Mouse (Mus musculus) hindbrain, embryonic 15.5 days (tissue): ENCODE data around the gene Zfp825. TPM values are rescaled to one million over a fixed set of nuclear protein-coding genes. Genes with fewer than 3 reads are reported as not detected.
"Not testable (repeated sequence)": the region's sequence is repeated elsewhere in the genome, so short reads cannot be mapped to it uniquely, and the experiment has no call there.

Experiments used
- ATAC-seq: fragments of 200-750 bp; cut with Nextera tagmentation; 2 replicates; pipeline ENCODE4 v1.8.0; 2017; ENCODE audit warnings: low read depth, moderate number of reproducible peaks, moderate TSS enrichment; ENCODE audit not compliant: low FRiP score
- H3K27ac ChIP-seq: fragments of 300-500 bp; sonication (generic); replicated peaks from 2 replicates; pipeline ENCODE4 v1.5.1; 2015; ENCODE audit warnings: mild to moderate bottlenecking, inconsistent platforms
- H3K27me3 ChIP-seq: fragments of 300-500 bp; sonication (generic); 2 replicates; pipeline ENCODE4 v1.6.1; 2015; ENCODE audit warnings: control low read depth, inconsistent platforms
- H3K36me3 ChIP-seq: fragments of 300-500 bp; sonication (generic); 2 replicates; pipeline ENCODE4 v1.6.1; 2015; ENCODE audit warnings: control low read depth, inconsistent platforms
- H3K4me1 ChIP-seq: fragments of 300-500 bp; sonication (generic); replicated peaks from 2 replicates; pipeline ENCODE4 v1.6.1; 2015; ENCODE audit warnings: control low read depth, inconsistent platforms
- H3K4me2 ChIP-seq: fragments of 300-500 bp; sonication (generic); 2 replicates; pipeline ENCODE4 v1.6.1; 2015; ENCODE audit warnings: moderate library complexity, mild to moderate bottlenecking, inconsistent platforms
- H3K4me3 ChIP-seq: fragments of 300-500 bp; sonication (generic); 2 replicates; pipeline ENCODE4 v1.5.1; 2015; ENCODE audit warnings: mild to moderate bottlenecking, inconsistent platforms
- H3K9ac ChIP-seq: fragments of 300-500 bp; sonication (generic); 2 replicates; pipeline ENCODE4 v1.6.1; 2015; ENCODE audit warnings: inconsistent platforms
- H3K9me3 ChIP-seq: fragments of 300-500 bp; sonication (generic); 2 replicates; pipeline ENCODE4 v1.6.1; 2016; ENCODE audit warnings: control low read depth, inconsistent platforms
- WGBS: fragments of 180-500 bp; shearing (Covaris S2); methylation state at CpG from one replicate; pipeline ENCODE4 v1.1.7; 2015; 5-methylcytosine and 5-hydroxymethylcytosine counted together
- polyA plus RNA-seq: library from polyadenylated mRNA; unstranded; fragments of >200 nt; fragmentation: Nextera tagmentation; extraction: Ambion mirVana; gene quantifications from 2 replicates; pipeline ENCODE4 v1.2.1, GENCODE M21; 2015

The Zfp825 gene
- polyA plus RNA-seq, 1 experiment from 2014 or later: 14.5 TPM

- H3K4me2 ChIP-seq, H3K9ac ChIP-seq, H3K9me3 ChIP-seq, H3K27me3 ChIP-seq, H3K4me3 ChIP-seq, H3K4me1 ChIP-seq, H3K27ac ChIP-seq, ATAC-seq: not testable (repeated sequence)
- H3K36me3 ChIP-seq: peaks cover 15% of the 10 kb centered on the region
- 82% methylated on average over 3 of the region's 3 CpGs for WGBS
Measured at GRCm38 (mm10) chr13:74484326-74484725, 9.5 kb downstream of the Zfp825 start.

- not testable (repeated sequence) for H3K4me2 ChIP-seq, H3K4me3 ChIP-seq, ATAC-seq, H3K9ac ChIP-seq, H3K4me1 ChIP-seq, H3K36me3 ChIP-seq, H3K9me3 ChIP-seq, H3K27me3 ChIP-seq, H3K27ac ChIP-seq
- 90% methylated on average over 2 of the region's 2 CpGs for WGBS
Measured at GRCm38 (mm10) chr13:74471468-74471867, 22.3 kb downstream of the Zfp825 start.

DNA sequence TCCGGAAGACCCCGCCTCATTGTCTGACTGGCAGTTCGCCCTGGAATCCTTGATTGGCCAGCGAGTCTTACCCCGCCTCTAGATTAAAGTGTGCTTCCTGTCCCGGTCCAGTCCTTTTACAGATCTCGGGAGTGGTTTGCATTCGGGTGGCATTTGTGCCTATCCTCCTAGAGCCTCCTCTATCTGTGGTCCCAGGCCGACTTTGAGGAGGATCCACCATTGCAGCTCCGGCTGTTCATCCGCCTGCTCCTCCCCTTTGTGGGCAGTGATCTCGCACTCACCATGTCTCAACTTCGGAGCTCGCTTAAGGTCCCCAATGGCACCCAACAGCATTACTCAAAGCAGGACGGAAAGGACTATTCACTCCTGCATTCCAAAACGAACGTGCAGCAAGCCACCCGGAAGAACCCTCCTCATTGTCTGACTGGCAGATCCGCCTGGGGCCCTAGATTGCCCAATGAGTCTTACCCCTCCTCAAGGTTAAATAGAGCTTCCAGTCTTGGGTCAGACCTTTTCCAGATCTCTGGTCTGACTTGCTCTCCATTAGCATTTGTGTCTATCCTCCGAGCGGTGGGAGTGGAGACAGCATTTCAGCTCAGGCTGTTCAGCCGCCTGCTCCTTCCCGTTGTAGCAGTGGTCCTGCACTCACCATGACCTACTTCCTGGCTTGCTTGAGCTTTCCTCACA is 30.9 kb downstream of the Zfp825 start:
- peak overlapping the region; percentile 78 for H3K9ac ChIP-seq
- H3K4me1 ChIP-seq: peaks cover 5% of the 10 kb centered on the region; the same call in 1 of the 2 replicates
- H3K27me3 ChIP-seq: no peaks in the 10 kb centered on the region
- WGBS: 1% methylated on average over 23 of the region's 23 CpGs
- no peaks in the 10 kb centered on the region for H3K9me3 ChIP-seq
- H3K36me3 ChIP-seq: no peaks in the 10 kb centered on the region
- H3K4me2 ChIP-seq: peak overlapping the region; percentile 91
- ATAC-seq: peak; percentile 100
- peak overlapping the region; percentile 72 for H3K4me3 ChIP-seq
- H3K27ac ChIP-seq: peak overlapping the region; percentile 95

DNA sequence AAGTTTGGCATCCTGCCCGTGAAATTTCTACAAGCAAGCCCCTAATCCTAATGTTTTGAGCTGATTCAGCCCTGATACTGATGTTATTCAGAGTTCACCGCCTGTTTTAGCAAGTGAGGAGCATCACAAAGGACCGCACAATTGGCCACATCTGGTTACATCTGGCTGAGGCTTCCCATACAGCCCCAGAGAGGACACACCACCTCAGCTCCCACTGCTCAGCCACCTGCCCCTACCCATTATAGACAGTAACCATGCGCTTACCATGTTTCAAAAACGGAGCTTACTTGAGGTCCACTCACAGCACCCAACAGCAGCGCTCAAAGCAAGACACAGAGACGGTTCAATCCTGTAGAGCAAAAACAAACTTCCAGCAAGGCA is 31.5 kb downstream of the Zfp825 start:
- H3K27me3 ChIP-seq, H3K36me3 ChIP-seq, ATAC-seq, H3K9me3 ChIP-seq, H3K4me1 ChIP-seq: not testable (repeated sequence)
- WGBS: 5% methylated on average over 7 of the region's 7 CpGs
- Histone ChIP-seq H3K9ac (peak overlapping the region; percentile 78), H3K27ac (peak overlapping the region; percentile 95), H3K4me3 (peak overlapping the region; percentile 72), H3K4me2 (peak overlapping the region; percentile 91)

DNA sequence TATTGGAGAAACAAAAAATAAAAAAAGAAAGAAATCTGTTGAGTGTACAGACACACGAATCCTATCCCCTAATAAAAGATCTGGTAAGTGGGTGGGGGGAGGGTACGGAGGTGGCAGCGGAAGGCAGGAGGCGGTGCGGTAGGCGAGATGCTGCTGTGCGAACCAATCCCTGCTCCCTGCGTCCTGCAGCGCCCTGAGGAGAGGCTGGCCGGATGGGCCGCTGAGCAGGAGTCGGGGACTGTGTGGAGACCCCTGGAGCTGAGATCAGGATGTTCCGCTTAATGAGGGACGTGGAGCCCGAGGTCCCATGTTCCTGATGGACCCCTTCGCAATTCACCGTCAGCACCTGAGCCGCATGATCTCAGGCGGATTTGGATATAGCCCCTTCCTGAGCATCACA is 53.9 kb downstream of the Zfp825 start:
- no peaks in the 10 kb centered on the region for H3K27me3 ChIP-seq

More for the DNA sequence above, 53.9 kb downstream of the Zfp825 start:
- no peak overlapping the region for H3K27ac ChIP-seq
- ATAC-seq: no peak
- no peaks in the 10 kb centered on the region for H3K4me1 ChIP-seq
- 25% methylated on average over 19 of the region's 19 CpGs for WGBS
- no peak overlapping the region for H3K4me2 ChIP-seq
- H3K9me3 ChIP-seq: peaks cover 36% of the 10 kb centered on the region
- H3K9ac ChIP-seq: no peak overlapping the region
- H3K36me3 ChIP-seq: peaks cover 39% of the 10 kb centered on the region
- H3K4me3 ChIP-seq: no peak overlapping the region

Other genes with a start within 250 kb of the Zfp825 start
- 0.26 and 0.64 TPM in 2 replicates for gene Ahrr, start 201.7 kb downstream of the Zfp825 start, polyA plus RNA-seq
- 116 and 117 TPM in 2 replicates for gene Pdcd6, start 176.4 kb downstream of the Zfp825 start, polyA plus RNA-seq
- gene Sdha, start 143.7 kb downstream of the Zfp825 start, polyA plus RNA-seq: 231 and 234 TPM in 2 replicates
- 42.5 and 45.9 TPM in 2 replicates for gene Ccdc127, start 143.7 kb downstream of the Zfp825 start, polyA plus RNA-seq
- gene Lrrc14b, start 130.0 kb downstream of the Zfp825 start, polyA plus RNA-seq: not detected in 2 replicates
- gene Zfp72, start 103.2 kb downstream of the Zfp825 start, polyA plus RNA-seq: 7.0 and 7.9 TPM in 2 replicates
- gene Ftl1-ps1, start 94.3 kb downstream of the Zfp825 start, polyA plus RNA-seq: 86.7 and 108 TPM in 2 replicates
- gene Erap1, start 145.6 kb upstream of the Zfp825 start, polyA plus RNA-seq: 4.1 and 6.2 TPM in 2 replicates